Mouse (Mus musculus) liver, embryonic 14.5 days (tissue): ENCODE measurements around the gene Xrn1.
"Not testable (repeated sequence)": the region's sequence is repeated elsewhere in the genome, so short reads cannot be mapped to it uniquely, and the experiment has no call there.

Source experiments
- CTCF ChIP-seq: IDR thresholded peaks from 2 replicates; pipeline ENCODE4 v1.5.1; 2016; ENCODE audit warnings: antibody characterized with exemption, low read depth, control low read depth
- EP300 ChIP-seq: IDR thresholded peaks from 2 replicates; pipeline ENCODE4 v1.6.1; 2016; ENCODE audit warnings: antibody characterized with exemption, low read depth

- TF ChIP-seq CTCF, EP300: not testable (repeated sequence)
Observed at GRCm38 (mm10) chr9:95958731-95959105, 4.2 kb downstream of the Xrn1 start.
